8 mouse cellular contexts compared by ENCODE assay signal in the genomic region with DNA sequence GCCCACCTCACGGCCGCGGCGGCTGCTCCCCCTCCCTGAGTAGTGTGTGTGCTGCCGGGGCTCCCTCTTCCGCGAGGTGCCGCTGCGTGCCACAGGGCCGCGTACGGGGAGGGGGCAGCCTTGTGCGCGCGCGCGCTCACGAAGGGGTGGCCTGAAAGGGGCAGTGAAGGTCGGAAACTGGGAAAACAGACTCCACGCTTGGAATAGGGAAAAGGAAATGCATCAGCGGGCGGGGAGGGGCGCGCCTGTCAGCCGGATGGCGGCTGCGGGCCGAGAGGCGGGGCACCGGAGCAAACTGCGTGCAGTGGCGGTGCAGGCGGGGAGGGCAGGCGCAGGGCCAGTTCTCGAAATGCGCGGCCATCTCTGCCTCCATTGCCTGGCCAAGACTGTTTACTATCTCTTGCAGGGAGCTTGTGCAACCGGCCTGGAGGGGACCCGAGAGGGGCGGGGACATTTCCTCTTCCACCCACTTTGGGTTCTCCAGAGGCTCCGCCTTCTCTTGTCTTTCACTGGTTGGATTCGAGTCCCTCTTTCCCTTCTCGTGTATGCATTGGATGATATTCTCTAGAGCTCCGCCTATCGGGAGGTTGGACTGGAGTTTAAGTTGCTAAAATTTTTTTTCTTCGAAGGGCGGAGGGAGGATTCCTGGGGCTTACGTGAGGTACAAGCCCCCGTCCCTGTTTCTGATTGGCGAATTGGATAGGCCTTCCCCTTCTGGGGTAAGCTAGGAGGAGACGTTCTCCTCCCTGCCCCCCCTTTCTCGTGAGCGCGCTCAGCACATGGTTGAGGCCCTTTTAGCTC. TPM values are rescaled to one million over a fixed set of nuclear protein-coding genes. Genes with fewer than 3 reads are reported as not detected.
DNase-seq lines count a peak whose midpoint lies in the region; ATAC-seq lines count a peak whose summit lies in the region.

No protein-coding gene starts in this region.

- peak; percentile 47 for ATAC-seq in megakaryocyte progenitor cell, adult 5-6 weeks (replicated peaks; ENCODE audit: poor library complexity)

- DNase-seq in adipocyte (ENCODE audit: low spot score), result peak; percentile 100
- DNase-seq in embryo, embryonic 10 days (ENCODE audit: low spot score), result peak; percentile 98
- DNase-seq in gastrocnemius, postnatal 10 days, result peak; percentile 88
- DNase-seq in induced T-regulatory cell, adult 2 months (ENCODE audit: low read depth), result peak; percentile 100
- peak; percentile 99 for DNase-seq in left cerebral cortex, adult 9 months (ENCODE audit: low spot score in 2 of 2)
- peak; percentile 89 for DNase-seq in right cerebral cortex, postnatal 14 days
- DNase-seq in urinary bladder, postnatal 36 days (ENCODE audit: low spot score in 2 of 2), result peak; percentile 92 to 96

RNA-seq across cellular contexts. Expression of a gene that starts 1.3 kb away (rescaled TPM):
- total RNA-seq in gastrocnemius, postnatal 10 days (2021), result 10 to 100 TPM; 25.1 to 29.9 TPM
- total RNA-seq in megakaryocyte progenitor cell, adult 5-6 weeks (2015), result 81.5 and 89.2 TPM in 2 replicates
- total RNA-seq in megakaryocyte progenitor cell, adult 5-6 weeks (2017), result 81.3 and 127 TPM in 2 replicates

RNA-seq across cellular contexts. Expression of a gene that starts 57.3 kb away (rescaled TPM):
- total RNA-seq in gastrocnemius, postnatal 10 days (2021), result 10 to 100 TPM; 48.9 to 61.6 TPM
- total RNA-seq in megakaryocyte progenitor cell, adult 5-6 weeks (2015), result 42.4 and 53.8 TPM in 2 replicates
- total RNA-seq in megakaryocyte progenitor cell, adult 5-6 weeks (2017), result 50.6 and 61.7 TPM in 2 replicates

Comparison
In these comparisons a context has a peak if more than half of its experiments do, and no peak if none do; other contexts are left out.
1. Peak in every context shown above with its lines: DNase-seq and ATAC-seq.